Mouse (Mus musculus) midbrain, embryonic 12.5 days (tissue): ENCODE data around the gene Parp4. TPM values are rescaled to one million over a fixed set of nuclear protein-coding genes. Genes with fewer than 3 reads are reported as not detected.

Source experiments
- ATAC-seq: fragments of 200-750 bp; cut with Nextera tagmentation; 2 replicates; pipeline ENCODE4 v1.8.0; 2017; ENCODE audit warnings: low read depth, moderate TSS enrichment, moderate library complexity; ENCODE audit not compliant: low FRiP score
- H3K27ac ChIP-seq: fragments of 300-500 bp; sonication (generic); replicated peaks from 2 replicates; pipeline ENCODE4 v1.5.1; 2016; ENCODE audit warnings: mild to moderate bottlenecking
- H3K27me3 ChIP-seq: fragments of 300-500 bp; sonication (generic); 2 replicates; pipeline ENCODE4 v1.6.1; 2016; ENCODE audit warnings: mild to moderate bottlenecking
- H3K36me3 ChIP-seq: fragments of 300-500 bp; sonication (generic); 2 replicates; pipeline ENCODE4 v1.6.1; 2016
- H3K4me1 ChIP-seq: fragments of 300-500 bp; sonication (generic); 2 replicates; pipeline ENCODE4 v1.6.1; 2016
- H3K4me2 ChIP-seq: fragments of 300-500 bp; sonication (generic); replicated peaks from 2 replicates; pipeline ENCODE4 v1.6.1; 2016; ENCODE audit warnings: mild to moderate bottlenecking, moderate library complexity
- H3K4me3 ChIP-seq: fragments of 300-500 bp; sonication (generic); 2 replicates; pipeline ENCODE4 v1.5.1; 2016; ENCODE audit warnings: mild to moderate bottlenecking
- H3K9ac ChIP-seq: fragments of 300-500 bp; sonication (generic); replicated peaks from 2 replicates; pipeline ENCODE4 v1.6.1; 2016; ENCODE audit warnings: mild to moderate bottlenecking, moderate library complexity
- H3K9me3 ChIP-seq: fragments of 300-500 bp; sonication (generic); 2 replicates; pipeline ENCODE4 v1.6.1; 2016; ENCODE audit warnings: mild to moderate bottlenecking
- WGBS: fragments of 180-500 bp; shearing (Covaris S2); methylation state at CpG from one replicate; pipeline ENCODE4 v1.1.7; 2016; 5-methylcytosine and 5-hydroxymethylcytosine counted together
- polyA plus RNA-seq: library from polyadenylated mRNA; unstranded; fragments of >200 nt; fragmentation: Nextera tagmentation; extraction: Ambion mirVana; gene quantifications from 2 replicates; pipeline ENCODE4 v1.2.1, GENCODE M21; 2016

The Parp4 gene
- polyA plus RNA-seq, 1 experiment from 2014 or later = 1.6 TPM

- ATAC-seq = no peak
- Histone ChIP-seq H3K27me3 (peaks cover 12% of the 10 kb centered on the region), H3K9ac (no peak overlapping the region), H3K4me3 (peak overlapping the region; percentile 79), H3K4me2 (peak overlapping the region; percentile 47), H3K9me3 (no peaks in the 10 kb centered on the region), H3K27ac (no peak overlapping the region), H3K36me3 (no peaks in the 10 kb centered on the region), H3K4me1 (peaks cover 28% of the 10 kb centered on the region)
- WGBS = 77% methylated on average over 2 of the region's 2 CpGs
These were observed 2.9 kb upstream of the Parp4 start for GRCm38 (mm10) chr14:56572546-56572945.

- Histone ChIP-seq H3K27me3 (peaks cover 12% of the 10 kb centered on the region), H3K9me3 (no peaks in the 10 kb centered on the region), H3K36me3 (no peaks in the 10 kb centered on the region), H3K4me2 (peak overlapping the region; percentile 69), H3K27ac (no peak overlapping the region), H3K4me3 (peak overlapping the region; percentile 45; the same call in 1 of the 2 replicates), H3K9ac (no peak overlapping the region), H3K4me1 (peaks cover 13% of the 10 kb centered on the region)
- ATAC-seq = no peak
- 72% methylated on average over 18 of the region's 18 CpGs for WGBS
These were observed 816 bp downstream of the Parp4 start for GRCm38 (mm10) chr14:56575969-56576901.

- 62% methylated on average over 8 of the region's 8 CpGs for WGBS
These were observed 3.6 kb downstream of the Parp4 start for GRCm38 (mm10) chr14:56579011-56579410.

GRCm38 (mm10) chr14:56581117-56581516 lies 5.7 kb downstream of the Parp4 start:
- 73% methylated on average over 5 of the region's 5 CpGs for WGBS
- Histone ChIP-seq H3K4me2 (no peak overlapping the region), H3K4me1 (no peaks in the 10 kb centered on the region), H3K4me3 (no peak overlapping the region), H3K27ac (no peak overlapping the region), H3K27me3 (peaks cover 2% of the 10 kb centered on the region; the same call in 1 of the 2 replicates), H3K36me3 (no peaks in the 10 kb centered on the region), H3K9ac (no peak overlapping the region), H3K9me3 (no peaks in the 10 kb centered on the region)
- no peak for ATAC-seq

More at GRCm38 (mm10) chr14:56579011-56579410, 3.6 kb downstream of the Parp4 start:
- no peaks in the 10 kb centered on the region for H3K9me3 ChIP-seq
- peaks cover 8% of the 10 kb centered on the region for H3K4me1 ChIP-seq
- H3K36me3 ChIP-seq = no peaks in the 10 kb centered on the region
- peaks cover 12% of the 10 kb centered on the region for H3K27me3 ChIP-seq
- H3K27ac ChIP-seq = no peak overlapping the region
- H3K4me3 ChIP-seq = no peak overlapping the region
- ATAC-seq = no peak
- no peak overlapping the region for H3K4me2 ChIP-seq
- no peak overlapping the region for H3K9ac ChIP-seq

- ATAC-seq = no peak
- no peak overlapping the region for H3K4me2 ChIP-seq
- no peak overlapping the region for H3K27ac ChIP-seq
- no peaks in the 10 kb centered on the region for H3K27me3 ChIP-seq
- H3K9me3 ChIP-seq = no peaks in the 10 kb centered on the region
- H3K36me3 ChIP-seq = no peaks in the 10 kb centered on the region
- H3K4me3 ChIP-seq = no peak overlapping the region
- 82% methylated on average over 6 of the region's 6 CpGs for WGBS
- H3K4me1 ChIP-seq = no peaks in the 10 kb centered on the region
- no peak overlapping the region for H3K9ac ChIP-seq
These were observed 6.9 kb downstream of the Parp4 start for GRCm38 (mm10) chr14:56582294-56582693.

- Histone ChIP-seq H3K4me2 (no peak overlapping the region), H3K9me3 (no peaks in the 10 kb centered on the region), H3K4me1 (no peaks in the 10 kb centered on the region), H3K4me3 (no peak overlapping the region), H3K9ac (no peak overlapping the region), H3K27me3 (no peaks in the 10 kb centered on the region), H3K36me3 (no peaks in the 10 kb centered on the region), H3K27ac (no peak overlapping the region)
- no peak for ATAC-seq
- WGBS = 95% methylated on average over 9 of the region's 9 CpGs
These were observed 16.8 kb downstream of the Parp4 start for GRCm38 (mm10) chr14:56592191-56592590.

- Histone ChIP-seq H3K27me3 (no peaks in the 10 kb centered on the region), H3K9me3 (no peaks in the 10 kb centered on the region), H3K9ac (no peak overlapping the region), H3K4me1 (no peaks in the 10 kb centered on the region), H3K36me3 (no peaks in the 10 kb centered on the region), H3K4me2 (no peak overlapping the region), H3K27ac (no peak overlapping the region), H3K4me3 (no peak overlapping the region)
- no peak for ATAC-seq
- 93% methylated on average over 1 of the region's 1 CpGs for WGBS
These were observed 19.4 kb downstream of the Parp4 start for GRCm38 (mm10) chr14:56594811-56595210.

GRCm38 (mm10) chr14:56598759-56599158 lies 23.3 kb downstream of the Parp4 start:
- Histone ChIP-seq H3K9me3 (no peaks in the 10 kb centered on the region), H3K27me3 (no peaks in the 10 kb centered on the region), H3K27ac (no peak overlapping the region), H3K36me3 (no peaks in the 10 kb centered on the region), H3K4me2 (no peak overlapping the region), H3K9ac (no peak overlapping the region), H3K4me3 (no peak overlapping the region), H3K4me1 (no peaks in the 10 kb centered on the region)
- ATAC-seq = no peak
- WGBS = 44% methylated on average over 6 of the region's 6 CpGs

- Histone ChIP-seq H3K27me3 (no peaks in the 10 kb centered on the region), H3K4me3 (no peak overlapping the region)
These were observed 26.6 kb downstream of the Parp4 start for GRCm38 (mm10) chr14:56602069-56602468.

GRCm38 (mm10) chr14:56604438-56604837 lies 29.0 kb downstream of the Parp4 start:
- H3K36me3 ChIP-seq = no peaks in the 10 kb centered on the region
- ATAC-seq = no peak
- no peaks in the 10 kb centered on the region for H3K4me1 ChIP-seq
- 92% methylated on average over 5 of the region's 5 CpGs for WGBS
- no peak overlapping the region for H3K4me2 ChIP-seq
- H3K27me3 ChIP-seq = no peaks in the 10 kb centered on the region
- H3K4me3 ChIP-seq = no peak overlapping the region
- no peak overlapping the region for H3K9ac ChIP-seq
- H3K27ac ChIP-seq = no peak overlapping the region
- H3K9me3 ChIP-seq = no peaks in the 10 kb centered on the region

More at GRCm38 (mm10) chr14:56602069-56602468, 26.6 kb downstream of the Parp4 start:
- ATAC-seq = no peak
- no peak overlapping the region for H3K9ac ChIP-seq
- no peaks in the 10 kb centered on the region for H3K9me3 ChIP-seq
- WGBS = 89% methylated on average over 9 of the region's 9 CpGs
- no peak overlapping the region for H3K27ac ChIP-seq
- H3K4me2 ChIP-seq = no peak overlapping the region
- no peaks in the 10 kb centered on the region for H3K4me1 ChIP-seq
- no peaks in the 10 kb centered on the region for H3K36me3 ChIP-seq

GRCm38 (mm10) chr14:56605136-56605535 lies 29.7 kb downstream of the Parp4 start:
- ATAC-seq = no peak
- Histone ChIP-seq H3K4me3 (no peak overlapping the region), H3K9me3 (no peaks in the 10 kb centered on the region), H3K27me3 (no peaks in the 10 kb centered on the region), H3K36me3 (no peaks in the 10 kb centered on the region), H3K4me2 (no peak overlapping the region), H3K4me1 (no peaks in the 10 kb centered on the region), H3K9ac (no peak overlapping the region), H3K27ac (no peak overlapping the region)
- WGBS = 81% methylated on average over 4 of the region's 4 CpGs

- Histone ChIP-seq H3K9ac (no peak overlapping the region), H3K27ac (no peak overlapping the region), H3K9me3 (no peaks in the 10 kb centered on the region), H3K4me3 (no peak overlapping the region), H3K4me1 (no peaks in the 10 kb centered on the region), H3K36me3 (no peaks in the 10 kb centered on the region), H3K27me3 (no peaks in the 10 kb centered on the region), H3K4me2 (no peak overlapping the region)
- WGBS = 95% methylated on average over 3 of the region's 3 CpGs
- ATAC-seq = no peak
These were observed 37.8 kb downstream of the Parp4 start for GRCm38 (mm10) chr14:56613212-56613611.
